Mouse (Mus musculus) layer of hippocampus, postnatal 36 days (tissue): ENCODE measurements around the gene Pramef6. TPM values are rescaled to one million over a fixed set of nuclear protein-coding genes. Genes with fewer than 3 reads are reported as not detected.
"Not testable (repeated sequence)": the region's sequence is repeated elsewhere in the genome, so short reads cannot be mapped to it uniquely, and the experiment has no call there.

ENCODE experiments used
- DNase-seq, 2 experiments: peaks; one replicate each; pipeline ENCODE4 v3.0.0; 2022
- total RNA-seq, 2 experiments: library from RNA; stranded (reverse); gene quantifications; 2 replicates each; pipeline ENCODE4 v1.2.3; 2021

Gene Pramef6
- total RNA-seq: not detected

DNA sequence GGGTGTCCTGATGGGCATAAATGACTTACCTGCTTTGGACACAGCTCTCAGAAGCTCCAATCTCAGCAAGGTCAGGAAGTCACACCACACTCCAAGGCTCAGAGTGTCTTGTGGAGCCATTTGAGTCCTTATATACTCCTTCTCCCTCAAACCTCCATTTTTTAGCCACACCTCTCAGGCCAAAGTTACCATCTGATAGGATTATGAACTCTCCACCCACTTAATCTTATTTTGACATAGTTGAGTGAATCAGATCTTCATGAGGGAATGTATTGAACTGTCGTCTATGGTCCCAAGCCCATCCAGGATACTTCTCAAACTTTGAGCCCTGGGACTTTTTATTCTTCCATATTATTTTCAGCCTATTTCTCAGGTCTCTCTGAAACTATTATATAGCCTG lies at the start of gene Pramef6:
Gene Pramef6, minus strand, starts transcription at position 101 of the 400 bp plus-strand sequence.
- not testable (repeated sequence) for DNase-seq

DNA sequence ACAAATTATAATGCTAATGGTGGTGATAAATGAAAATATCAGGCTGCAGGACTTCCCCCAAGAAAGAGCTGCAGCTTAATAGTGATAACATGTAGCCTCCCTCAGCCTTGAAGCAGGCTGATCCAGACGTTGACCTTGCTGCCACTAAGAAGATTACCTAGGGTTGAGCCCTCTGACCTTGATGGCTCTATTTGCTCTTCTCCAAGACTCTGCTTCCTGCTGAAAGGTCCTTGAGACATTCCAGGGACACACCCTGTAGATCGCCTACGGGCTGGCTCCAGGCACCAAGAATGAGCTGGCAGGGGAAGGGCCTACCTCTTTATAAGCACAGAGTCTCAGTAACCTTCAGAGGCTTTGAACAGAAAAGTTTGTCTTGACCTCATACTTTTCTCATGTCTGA lies 5.8 kb downstream of the Pramef6 start:
- not testable (repeated sequence) for DNase-seq

DNA sequence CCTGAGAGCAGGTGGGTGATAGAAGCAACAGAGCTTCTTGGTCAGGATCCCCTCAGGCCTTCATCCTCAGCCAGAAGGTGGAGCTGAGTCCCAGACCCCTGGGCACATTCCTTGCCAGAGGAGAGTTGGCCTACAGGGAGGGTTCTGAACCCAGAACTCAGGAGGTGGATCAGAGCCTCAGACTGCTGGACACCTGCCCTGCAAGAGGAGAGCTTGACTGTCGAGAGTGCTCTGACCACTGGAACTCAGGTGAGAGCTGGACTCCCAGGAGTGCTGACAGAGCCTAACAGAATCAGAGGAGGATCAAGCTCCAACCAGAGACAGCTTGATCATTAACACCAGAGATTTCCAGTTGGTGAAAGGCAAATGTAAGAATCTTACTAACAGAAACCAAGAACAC lies 17.8 kb downstream of the Pramef6 start:
- not testable (repeated sequence) for DNase-seq

DNA sequence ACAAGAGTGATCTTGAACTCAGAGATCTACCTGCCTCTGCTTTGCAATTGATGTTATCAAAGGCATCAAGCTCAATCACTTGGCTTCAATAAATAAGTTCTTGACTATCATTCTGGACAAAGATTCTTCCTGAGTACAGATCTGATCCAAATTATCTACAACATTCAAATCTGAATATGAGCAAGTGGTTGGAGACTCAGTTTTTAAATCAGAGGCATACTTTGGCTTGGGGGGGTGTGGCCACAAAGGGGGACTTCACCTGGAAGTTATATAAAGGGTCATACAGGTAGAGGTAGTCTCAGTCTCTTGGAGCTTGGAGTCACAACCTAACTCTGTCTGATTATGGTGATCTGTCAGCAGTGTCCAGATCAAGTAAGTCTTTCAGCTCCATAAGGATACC lies 54.0 kb downstream of the Pramef6 start, which contains the start of gene Gm13103:
Gene Gm13103, plus strand, starts transcription at position 301 of the 400 bp plus-strand sequence.
- DNase-seq: not testable (repeated sequence)

Other genes with a start within 250 kb of the Pramef6 start
- gene Gm13088, start 243.1 kb downstream of the Pramef6 start, total RNA-seq: not detected
- gene Gm13089, start 197.7 kb downstream of the Pramef6 start, total RNA-seq: not detected
- gene Gm13078, start 180.9 kb downstream of the Pramef6 start, total RNA-seq: not detected
- not detected for gene Gm13023, start 111.0 kb downstream of the Pramef6 start, total RNA-seq
- gene Gm13084, start 84.3 kb downstream of the Pramef6 start, total RNA-seq: not detected
- not detected for gene Gm13103, start 53.9 kb downstream of the Pramef6 start, total RNA-seq
- not detected for gene Pramef25, start 50.6 kb upstream of the Pramef6 start, total RNA-seq
- not detected for gene Gm13101, start 66.6 kb upstream of the Pramef6 start, total RNA-seq
- gene Pramef17, start 94.0 kb upstream of the Pramef6 start, total RNA-seq: not detected
- not detected for gene Pramel4, start 158.7 kb upstream of the Pramef6 start, total RNA-seq
- gene Gm13102, start 206.1 kb upstream of the Pramef6 start, total RNA-seq: not detected